Mouse (Mus musculus) layer of hippocampus, adult 9-11 months (tissue): ENCODE measurements around the gene Gcnt4.

ENCODE experiments used
- DNase-seq: peaks from one replicate; pipeline ENCODE4 v3.0.0; 2022

The Gcnt4 gene

DNA sequence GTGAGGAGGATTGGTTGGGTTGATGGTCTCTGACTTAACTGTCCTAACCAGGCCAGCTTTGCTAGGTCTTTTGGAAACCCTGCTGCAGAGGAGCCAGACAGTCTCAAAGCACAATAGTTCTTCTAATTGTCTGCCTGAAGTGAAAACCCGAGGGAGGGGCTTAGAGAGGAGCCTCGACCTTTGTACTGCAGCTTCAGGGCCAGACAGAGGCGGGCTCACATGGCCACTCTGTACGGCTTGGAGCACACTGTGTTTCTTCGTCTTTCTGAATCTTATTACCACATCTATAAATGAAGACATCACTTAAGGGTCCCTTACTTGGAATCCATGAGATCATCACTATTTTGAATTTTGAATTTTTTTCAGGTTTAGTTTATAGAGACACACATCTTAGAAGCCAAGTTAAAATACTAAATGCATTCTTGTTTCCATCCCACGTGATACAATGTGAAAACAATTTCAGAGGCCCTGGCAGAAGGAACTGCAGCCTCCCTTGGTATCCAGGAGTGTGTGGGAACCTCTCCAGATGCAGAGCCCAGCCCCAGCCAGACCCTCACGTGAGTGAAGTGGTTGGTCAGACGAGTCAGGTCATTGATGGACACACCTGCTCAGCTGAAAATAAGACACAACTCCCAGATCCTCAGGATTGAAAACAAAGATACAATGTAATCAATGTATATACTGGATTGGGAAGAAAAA is 69.0 kb downstream of the Gcnt4 start:
- DNase-seq, result no peak

DNA sequence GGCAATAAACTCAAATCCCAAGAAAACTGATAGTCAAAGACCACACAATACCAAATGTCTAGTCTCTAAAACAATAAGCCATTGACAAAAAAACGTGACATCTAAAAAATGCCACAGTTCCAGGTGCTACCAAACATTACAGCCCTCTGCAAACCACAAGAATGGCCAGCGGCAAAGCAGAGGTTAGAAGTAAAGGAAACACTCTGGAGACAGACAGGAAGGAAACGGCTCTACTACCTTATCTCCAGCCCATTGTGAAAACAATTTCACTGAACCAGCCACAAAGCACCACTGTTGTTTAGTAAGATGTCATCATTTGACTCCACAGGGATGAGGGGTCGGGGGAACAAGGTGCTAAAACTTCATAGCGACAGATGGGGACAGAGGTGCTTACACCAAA is 70.8 kb downstream of the Gcnt4 start:
- no peak for DNase-seq

DNA sequence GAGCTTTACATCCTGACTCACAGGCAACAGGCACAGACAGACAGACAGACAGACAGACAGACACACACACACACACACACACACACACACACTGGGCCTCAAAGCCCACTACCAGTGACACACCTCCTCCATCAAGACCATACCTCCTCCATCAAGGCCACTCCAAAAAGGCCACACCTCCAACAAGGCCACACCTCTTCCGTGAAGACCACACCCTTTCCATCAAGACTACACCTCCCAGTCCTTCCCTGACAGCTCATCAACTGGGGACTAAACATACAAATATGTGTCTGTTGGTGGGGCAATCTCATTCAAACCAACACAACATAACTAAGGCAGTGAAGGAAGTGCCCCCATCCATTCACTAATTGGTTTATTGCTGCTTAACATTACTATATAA is 72.6 kb downstream of the Gcnt4 start:
- no peak for DNase-seq
